Mouse (Mus musculus) stomach, embryonic 15.5 days (tissue): Measurements from ENCODE around the gene Cnot4. TPM values are rescaled to one million over a fixed set of nuclear protein-coding genes. Genes with fewer than 3 reads are reported as not detected.

Experiments
- ATAC-seq: fragments of 200-750 bp; cut with Nextera tagmentation; 2 replicates; pipeline ENCODE4 v1.8.0; 2017; ENCODE audit warnings: low read depth, moderate number of reproducible peaks, moderate TSS enrichment; ENCODE audit not compliant: insufficient read depth, low FRiP score
- H3K27ac ChIP-seq: fragments of 300-500 bp; sonication (generic); 2 replicates; pipeline ENCODE4 v1.5.1; 2015; ENCODE audit warnings: mild to moderate bottlenecking, inconsistent platforms
- H3K27me3 ChIP-seq: fragments of 300-500 bp; sonication (generic); replicated peaks from 2 replicates; pipeline ENCODE4 v1.6.1; 2015; ENCODE audit warnings: inconsistent platforms
- H3K36me3 ChIP-seq: fragments of 300-500 bp; sonication (generic); 2 replicates; pipeline ENCODE4 v1.6.1; 2015; ENCODE audit warnings: inconsistent platforms
- H3K4me1 ChIP-seq: fragments of 300-500 bp; sonication (generic); 2 replicates; pipeline ENCODE4 v1.6.1; 2015; ENCODE audit warnings: inconsistent platforms
- H3K4me2 ChIP-seq: fragments of 300-500 bp; sonication (generic); 2 replicates; pipeline ENCODE4 v1.6.1; 2015; ENCODE audit warnings: mild to moderate bottlenecking, inconsistent platforms
- H3K4me3 ChIP-seq: fragments of 300-500 bp; sonication (generic); replicated peaks from 2 replicates; pipeline ENCODE4 v1.5.1; 2015; ENCODE audit warnings: inconsistent platforms
- H3K9ac ChIP-seq: fragments of 300-500 bp; sonication (generic); 2 replicates; pipeline ENCODE4 v1.6.1; 2015; ENCODE audit warnings: inconsistent platforms
- H3K9me3 ChIP-seq: fragments of 300-500 bp; sonication (generic); 2 replicates; pipeline ENCODE4 v1.6.1; 2016; ENCODE audit warnings: inconsistent platforms
- WGBS: fragments of 180-500 bp; shearing (Covaris S2); methylation state at CpG from one replicate; pipeline ENCODE4 v1.1.7; 2015; 5-methylcytosine and 5-hydroxymethylcytosine counted together
- polyA plus RNA-seq: library from polyadenylated mRNA; unstranded; fragments of >200 nt; fragmentation: Nextera tagmentation; extraction: Ambion mirVana; gene quantifications from 2 replicates; pipeline ENCODE4 v1.2.1, GENCODE M21; 2015

The Cnot4 gene
- polyA plus RNA-seq, 1 experiment from 2014 or later = 22.7 TPM

DNA sequence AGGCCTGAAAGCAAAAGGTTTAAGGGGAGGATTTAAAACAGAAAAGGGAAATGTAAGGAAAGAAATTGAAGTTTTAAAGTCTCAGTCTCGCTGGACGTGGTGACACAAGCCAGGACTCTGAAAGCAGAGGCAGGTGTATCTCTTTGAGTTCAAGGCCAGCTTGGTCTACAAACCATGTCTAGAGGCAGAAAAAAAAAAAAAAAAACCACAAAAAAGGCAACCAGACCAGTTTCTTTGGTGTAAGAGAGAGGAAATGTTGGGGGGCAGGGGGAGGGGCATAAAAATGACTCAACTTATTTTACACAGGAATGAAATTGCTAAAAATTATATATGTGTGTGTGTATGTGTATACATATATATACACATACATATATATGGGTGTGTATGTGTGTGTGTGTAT lies 1.3 kb upstream of the Cnot4 start:
- ATAC-seq = no peak
- Histone ChIP-seq H3K27ac (no peak overlapping the region), H3K4me3 (peak overlapping the region; percentile 83; the same call in 1 of the 2 replicates), H3K9me3 (no peaks in the 10 kb centered on the region), H3K9ac (no peak overlapping the region), H3K27me3 (no peaks in the 10 kb centered on the region), H3K4me1 (peaks cover 11% of the 10 kb centered on the region; the same call in 1 of the 2 replicates), H3K4me2 (peak overlapping the region; percentile 80), H3K36me3 (no peaks in the 10 kb centered on the region)
- 57% methylated on average over 2 of the region's 2 CpGs for WGBS

DNA sequence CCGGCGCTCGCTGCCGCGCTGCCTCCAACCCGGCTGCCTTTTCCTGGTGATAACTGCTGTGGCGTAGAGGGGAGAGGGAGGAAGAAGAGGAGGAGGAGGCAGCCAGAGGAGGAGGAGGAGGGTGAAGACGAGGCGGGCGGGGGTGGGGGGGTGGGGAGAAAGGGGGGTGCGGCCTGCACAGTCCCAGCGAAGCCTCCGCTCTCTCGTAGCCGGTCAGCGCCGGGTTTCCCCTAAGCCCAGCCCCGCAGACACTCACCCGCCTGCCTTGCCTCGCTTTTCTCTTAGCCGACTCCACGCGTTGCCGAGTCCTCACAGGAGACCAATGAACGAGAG lies 312 bp downstream of the Cnot4 start:
- peak; percentile 89 for ATAC-seq
- H3K27ac ChIP-seq = peak overlapping the region; percentile 94
- peak overlapping the region; percentile 83 for H3K4me3 ChIP-seq
- H3K4me2 ChIP-seq = peak overlapping the region; percentile 90
- no peaks in the 10 kb centered on the region for H3K27me3 ChIP-seq
- H3K4me1 ChIP-seq = peaks cover 11% of the 10 kb centered on the region; the same call in 1 of the 2 replicates
- under 1% methylated on average over 22 of the region's 25 CpGs for WGBS
- H3K36me3 ChIP-seq = no peaks in the 10 kb centered on the region
- no peaks in the 10 kb centered on the region for H3K9me3 ChIP-seq
- H3K9ac ChIP-seq = peak overlapping the region; percentile 86

DNA sequence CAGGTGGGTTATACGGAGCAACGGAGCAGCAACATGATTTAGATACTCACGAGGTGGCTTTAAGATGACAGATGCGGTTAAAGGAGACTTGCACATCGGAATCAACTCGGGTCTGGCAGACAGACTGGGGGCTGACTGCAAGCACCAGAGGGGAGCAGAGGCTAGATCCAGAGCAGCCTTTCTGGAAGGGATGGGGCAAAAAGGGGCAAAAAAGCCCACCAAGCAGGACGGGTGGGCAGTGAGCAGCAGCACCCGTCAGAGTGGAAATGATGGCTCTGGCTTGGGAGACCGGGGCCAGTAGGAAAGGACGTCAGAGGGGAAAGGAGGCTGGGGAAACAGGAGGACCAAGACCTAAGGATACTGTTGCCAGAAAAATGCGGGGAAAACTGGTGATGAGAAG lies 718 bp downstream of the Cnot4 start:
- no peak for ATAC-seq
- WGBS = under 1% methylated on average over 11 of the region's 11 CpGs
- peak overlapping the region; percentile 90 for H3K4me2 ChIP-seq
- H3K9ac ChIP-seq = peak overlapping the region; percentile 86
- H3K4me3 ChIP-seq = peak overlapping the region; percentile 83
- H3K27ac ChIP-seq = peak overlapping the region; percentile 94
- peaks cover 11% of the 10 kb centered on the region; the same call in 1 of the 2 replicates for H3K4me1 ChIP-seq
- no peaks in the 10 kb centered on the region for H3K27me3 ChIP-seq
- H3K36me3 ChIP-seq = no peaks in the 10 kb centered on the region
- no peaks in the 10 kb centered on the region for H3K9me3 ChIP-seq

DNA sequence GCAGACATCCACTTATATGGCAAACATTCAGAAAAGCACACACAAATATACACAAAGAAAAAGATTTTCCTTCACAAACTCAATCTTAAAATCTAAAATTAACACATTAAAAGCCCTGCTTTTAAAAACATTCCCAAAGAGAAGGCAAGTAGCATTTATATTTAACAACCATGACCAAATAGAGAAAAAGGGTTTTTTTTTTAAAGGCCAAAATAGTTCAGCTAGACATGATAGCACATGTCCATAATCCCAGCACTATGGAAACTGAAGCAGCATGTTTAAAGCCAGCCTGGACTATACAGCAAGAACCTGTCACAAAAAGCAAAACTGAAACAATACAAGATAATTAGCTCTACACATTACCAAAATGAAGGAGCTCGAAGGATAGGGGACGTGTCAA lies 11.0 kb downstream of the Cnot4 start:
- no peak overlapping the region for H3K4me2 ChIP-seq
- H3K9ac ChIP-seq = no peak overlapping the region
- ATAC-seq = no peak
- no peak overlapping the region for H3K27ac ChIP-seq
- no peaks in the 10 kb centered on the region for H3K4me1 ChIP-seq
- 77% methylated on average over 2 of the region's 2 CpGs for WGBS
- H3K4me3 ChIP-seq = no peak overlapping the region
- H3K27me3 ChIP-seq = no peaks in the 10 kb centered on the region
- H3K36me3 ChIP-seq = no peaks in the 10 kb centered on the region
- no peaks in the 10 kb centered on the region for H3K9me3 ChIP-seq

DNA sequence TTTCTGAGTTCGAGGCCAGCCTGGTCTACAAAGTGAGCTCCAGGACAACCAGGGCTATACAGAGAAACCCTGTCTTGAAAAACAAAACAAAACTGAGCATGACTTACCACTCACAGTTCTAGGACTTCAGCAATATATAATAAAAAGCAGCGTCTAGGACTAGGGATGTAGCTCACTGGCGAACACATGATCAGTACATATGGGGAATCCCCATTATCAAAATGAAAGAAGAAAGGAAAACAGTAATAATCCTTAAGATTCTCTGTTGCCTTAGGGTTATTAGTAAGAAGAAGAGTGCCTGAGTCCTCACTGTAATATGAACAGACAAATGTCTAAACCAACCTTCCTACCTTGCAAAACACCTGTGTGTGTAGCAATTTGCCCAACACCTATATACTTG lies 11.6 kb downstream of the Cnot4 start:
- no peak overlapping the region for H3K27ac ChIP-seq
- no peaks in the 10 kb centered on the region for H3K9me3 ChIP-seq
- no peak overlapping the region for H3K4me3 ChIP-seq
- H3K27me3 ChIP-seq = no peaks in the 10 kb centered on the region
- no peaks in the 10 kb centered on the region for H3K36me3 ChIP-seq
- no peaks in the 10 kb centered on the region for H3K4me1 ChIP-seq
- H3K4me2 ChIP-seq = no peak overlapping the region
- no peak for ATAC-seq
- 97% methylated on average over 3 of the region's 3 CpGs for WGBS
- H3K9ac ChIP-seq = no peak overlapping the region

DNA sequence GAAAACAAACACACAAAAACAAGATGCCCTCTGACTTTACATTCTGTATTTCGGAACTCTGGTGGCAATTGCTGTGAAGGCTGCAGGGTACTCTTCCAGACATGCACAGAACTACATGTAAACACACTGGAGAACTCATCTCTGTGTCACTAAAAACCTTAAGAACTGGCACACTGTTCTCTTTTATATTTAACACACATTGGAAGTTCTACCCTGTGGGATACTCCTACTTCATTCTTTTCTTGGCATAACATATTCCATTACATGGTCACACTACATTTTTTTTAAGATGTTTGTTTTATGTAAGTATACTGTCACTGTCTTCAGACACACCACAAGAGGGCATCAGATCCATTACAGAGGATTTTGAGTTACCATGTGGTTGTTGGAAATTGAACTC lies 31.1 kb downstream of the Cnot4 start:
- WGBS = 83% methylated on average over 1 of the region's 1 CpGs
- H3K4me2 ChIP-seq = no peak overlapping the region
- no peak for ATAC-seq
- H3K4me1 ChIP-seq = no peaks in the 10 kb centered on the region
- H3K4me3 ChIP-seq = no peak overlapping the region
- H3K27me3 ChIP-seq = no peaks in the 10 kb centered on the region
- peaks cover 3% of the 10 kb centered on the region; the same call in 1 of the 2 replicates for H3K36me3 ChIP-seq
- no peaks in the 10 kb centered on the region for H3K9me3 ChIP-seq
- H3K9ac ChIP-seq = no peak overlapping the region
- H3K27ac ChIP-seq = no peak overlapping the region

DNA sequence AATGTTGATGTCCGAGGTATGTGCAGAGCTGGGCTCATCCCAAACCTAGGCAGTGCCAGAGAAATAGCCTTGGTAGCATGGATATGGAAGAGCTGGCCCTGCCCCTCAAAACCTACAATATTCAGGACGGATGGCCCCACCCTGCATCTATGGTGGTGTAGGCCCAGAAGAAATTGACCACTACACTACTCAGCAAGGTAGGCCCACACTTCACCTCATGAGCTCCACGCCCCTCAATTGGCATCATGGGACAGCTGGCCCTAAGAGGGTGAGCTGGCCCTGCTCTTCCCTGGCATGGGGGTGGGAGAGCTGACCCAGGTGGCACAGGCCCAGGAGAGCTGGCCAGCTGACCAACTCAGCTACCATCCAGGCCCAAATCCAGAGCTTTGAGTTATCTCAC lies 48.6 kb downstream of the Cnot4 start:
- 93% methylated on average over 3 of the region's 3 CpGs for WGBS
- no peak overlapping the region for H3K27ac ChIP-seq
- H3K27me3 ChIP-seq = no peaks in the 10 kb centered on the region

DNA sequence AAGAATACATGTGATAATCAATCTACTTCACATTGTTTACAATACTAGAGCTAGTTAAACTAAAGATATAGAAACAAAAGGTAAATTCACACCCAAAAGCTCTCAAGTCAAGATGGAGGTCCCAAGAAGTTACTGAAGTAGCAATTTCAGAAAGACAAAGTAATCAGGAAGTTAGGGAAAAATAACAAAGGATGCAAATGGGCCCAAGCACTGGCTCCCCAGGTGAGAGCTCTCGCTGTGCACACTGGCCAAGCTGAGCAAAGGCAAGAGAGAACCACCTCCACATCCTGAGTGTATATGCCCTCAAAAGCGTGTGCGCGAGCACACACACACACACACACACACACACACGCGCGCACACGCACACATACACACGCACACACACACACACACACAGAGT lies 58.4 kb downstream of the Cnot4 start:
- H3K4me3 ChIP-seq = no peak overlapping the region
- H3K4me1 ChIP-seq = no peaks in the 10 kb centered on the region
- no peak overlapping the region for H3K27ac ChIP-seq
- H3K9ac ChIP-seq = no peak overlapping the region
- 93% methylated on average over 9 of the region's 9 CpGs for WGBS
- no peak for ATAC-seq
- H3K36me3 ChIP-seq = peaks cover 19% of the 10 kb centered on the region
- no peaks in the 10 kb centered on the region for H3K27me3 ChIP-seq
- H3K4me2 ChIP-seq = no peak overlapping the region
- no peaks in the 10 kb centered on the region for H3K9me3 ChIP-seq

More for the DNA sequence above, 48.6 kb downstream of the Cnot4 start:
- Histone ChIP-seq H3K4me3 (no peak overlapping the region), H3K9ac (no peak overlapping the region), H3K9me3 (no peaks in the 10 kb centered on the region), H3K4me1 (no peaks in the 10 kb centered on the region), H3K4me2 (no peak overlapping the region), H3K36me3 (no peaks in the 10 kb centered on the region)
- no peak for ATAC-seq

DNA sequence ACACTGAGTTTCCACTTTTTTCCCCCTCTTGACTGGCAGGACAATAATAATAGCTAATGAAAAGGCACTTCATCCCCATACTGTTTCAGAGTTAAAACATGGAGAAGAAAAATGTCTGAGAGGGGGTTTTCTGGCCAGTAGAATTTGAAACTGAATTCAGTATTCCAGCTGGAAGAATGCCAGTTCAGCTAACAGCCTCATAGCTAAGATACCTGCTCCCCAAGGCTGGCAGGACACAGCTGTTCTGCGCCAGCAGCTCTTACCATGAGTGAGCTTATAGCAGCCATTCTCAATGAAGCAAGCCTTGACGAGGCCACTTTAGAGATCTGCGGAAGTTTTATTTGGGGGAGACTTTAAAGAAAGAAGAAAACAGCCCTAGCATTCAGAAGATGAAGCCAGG lies 62.3 kb downstream of the Cnot4 start:
- WGBS = 76% methylated on average over 3 of the region's 3 CpGs
- H3K4me3 ChIP-seq = no peak overlapping the region
- H3K36me3 ChIP-seq = peaks cover 15% of the 10 kb centered on the region

DNA sequence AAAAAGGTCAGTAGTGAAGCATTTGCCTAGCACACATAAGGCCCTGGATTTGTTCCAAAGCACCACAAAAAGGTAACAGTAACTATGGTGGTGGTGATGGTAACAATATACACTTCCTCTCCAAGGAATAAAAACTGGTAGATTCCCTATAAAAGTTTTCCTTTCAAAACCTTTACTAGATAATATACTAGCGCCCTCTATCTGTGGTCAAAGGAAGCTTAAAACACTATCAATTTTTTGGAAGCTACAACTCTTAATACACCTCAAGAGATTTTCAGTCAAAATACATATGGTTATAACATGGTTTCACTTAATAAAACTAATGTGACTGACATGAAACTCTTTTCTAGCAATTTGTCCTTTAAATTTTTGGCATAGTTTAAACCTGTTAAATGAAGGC lies 71.1 kb downstream of the Cnot4 start:
- H3K27me3 ChIP-seq = no peaks in the 10 kb centered on the region
- no peak for ATAC-seq
- H3K27ac ChIP-seq = no peak overlapping the region
- H3K4me2 ChIP-seq = no peak overlapping the region
- 18% methylated on average over 1 of the region's 1 CpGs for WGBS
- no peak overlapping the region for H3K9ac ChIP-seq
- H3K4me3 ChIP-seq = no peak overlapping the region
- H3K9me3 ChIP-seq = no peaks in the 10 kb centered on the region
- H3K36me3 ChIP-seq = 0 out of 2 replicates have a peak, but pooled peaks cover 3% of the 10 kb centered on the region
- no peaks in the 10 kb centered on the region for H3K4me1 ChIP-seq

More for the DNA sequence above, 62.3 kb downstream of the Cnot4 start:
- Histone ChIP-seq H3K27me3 (no peaks in the 10 kb centered on the region), H3K9ac (no peak overlapping the region), H3K9me3 (no peaks in the 10 kb centered on the region), H3K27ac (no peak overlapping the region), H3K4me1 (no peaks in the 10 kb centered on the region), H3K4me2 (no peak overlapping the region)
- no peak for ATAC-seq

DNA sequence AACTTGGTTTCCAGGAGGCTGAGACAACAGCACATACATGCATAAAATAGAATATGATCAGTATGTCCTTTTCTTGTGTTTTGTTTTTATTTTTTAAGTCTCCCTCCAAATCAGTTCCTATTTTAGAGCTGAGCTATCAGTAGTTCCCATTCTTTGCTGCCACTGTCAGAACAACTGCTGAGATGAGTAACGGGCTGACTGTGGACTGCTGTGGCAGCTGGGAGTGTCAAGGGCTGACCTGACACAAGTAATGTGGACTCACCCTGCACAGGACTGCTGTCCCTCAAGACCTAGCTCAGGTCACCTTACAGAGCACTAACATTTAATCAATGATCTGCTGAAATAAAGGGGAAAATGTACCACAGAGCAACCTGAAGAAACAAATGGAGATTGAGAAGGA lies 90.4 kb downstream of the Cnot4 start:
- 82% methylated on average over 1 of the region's 1 CpGs for WGBS
- H3K36me3 ChIP-seq = no peaks in the 10 kb centered on the region
- ATAC-seq = no peak

DNA sequence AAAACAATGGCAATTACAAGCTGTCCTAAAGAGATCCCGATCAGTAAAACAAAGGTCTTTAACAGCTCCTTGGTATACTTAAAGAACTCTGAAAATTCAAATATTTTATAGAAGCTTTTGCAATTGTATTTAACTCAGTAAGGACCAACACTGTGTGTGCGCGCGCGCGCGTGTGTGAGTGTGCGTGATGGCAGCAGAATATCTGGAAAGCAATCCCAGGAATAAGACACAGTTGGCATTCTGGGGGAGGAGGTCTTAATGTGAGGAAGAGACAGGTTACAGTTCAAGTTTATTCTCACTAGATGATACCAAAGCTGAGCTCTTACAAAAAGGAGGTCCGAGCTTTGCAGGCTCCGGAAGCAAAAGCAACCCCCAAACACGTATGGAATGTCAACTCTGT lies 100.2 kb downstream of the Cnot4 start:
- 89% methylated on average over 11 of the region's 11 CpGs for WGBS
- H3K27me3 ChIP-seq = no peaks in the 10 kb centered on the region
- H3K36me3 ChIP-seq = no peaks in the 10 kb centered on the region
- no peak overlapping the region for H3K4me3 ChIP-seq
- no peak for ATAC-seq
- H3K27ac ChIP-seq = no peak overlapping the region
- H3K9me3 ChIP-seq = no peaks in the 10 kb centered on the region
- H3K9ac ChIP-seq = no peak overlapping the region
- no peak overlapping the region for H3K4me2 ChIP-seq
- no peaks in the 10 kb centered on the region for H3K4me1 ChIP-seq

More for the DNA sequence above, 90.4 kb downstream of the Cnot4 start:
- H3K27me3 ChIP-seq = no peaks in the 10 kb centered on the region
- H3K27ac ChIP-seq = no peak overlapping the region
- no peak overlapping the region for H3K4me3 ChIP-seq
- no peak overlapping the region for H3K9ac ChIP-seq
- no peaks in the 10 kb centered on the region for H3K9me3 ChIP-seq
- H3K4me2 ChIP-seq = no peak overlapping the region
- no peaks in the 10 kb centered on the region for H3K4me1 ChIP-seq

DNA sequence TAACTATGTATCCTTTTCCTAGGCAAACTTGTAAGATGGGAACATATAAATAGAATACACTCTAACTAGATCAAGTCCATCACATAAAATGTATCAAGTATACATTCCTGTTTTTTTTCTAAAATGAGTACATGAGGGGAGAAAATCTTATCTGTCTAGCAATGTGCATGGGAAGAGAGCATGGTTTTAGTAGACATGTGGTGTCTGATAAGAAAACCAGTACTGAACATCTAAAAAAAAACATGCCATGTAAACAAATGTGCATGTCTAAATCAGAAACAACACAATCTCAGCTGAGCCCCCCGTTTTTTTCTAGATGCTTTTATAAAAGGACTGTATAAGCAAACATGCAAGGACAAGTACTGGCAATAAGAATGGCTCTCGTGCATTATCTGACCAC lies 100.8 kb downstream of the Cnot4 start:
- no peak for ATAC-seq
- H3K4me1 ChIP-seq = no peaks in the 10 kb centered on the region
- H3K27me3 ChIP-seq = no peaks in the 10 kb centered on the region
- H3K9me3 ChIP-seq = no peaks in the 10 kb centered on the region
- 60% methylated on average over 2 of the region's 2 CpGs for WGBS
- no peaks in the 10 kb centered on the region for H3K36me3 ChIP-seq
- no peak overlapping the region for H3K4me2 ChIP-seq
- no peak overlapping the region for H3K4me3 ChIP-seq
- H3K9ac ChIP-seq = no peak overlapping the region
- H3K27ac ChIP-seq = no peak overlapping the region
